Mouse (Mus musculus): ENCODE data around the gene Loxl3. TPM values are rescaled to one million over a fixed set of nuclear protein-coding genes. Genes with fewer than 3 reads are reported as not detected.

The Loxl3 gene
- polyA plus RNA-seq, 1 experiment from 2014 or later, result 6.2 TPM

- H3K27me3 ChIP-seq (ENCODE audit: control insufficient read depth, insufficient read depth, low read length), result peaks cover 51% of the 10 kb centered on the region
- H3K4me3 ChIP-seq (ENCODE audit: control insufficient read depth in 1 of 2, insufficient read depth in 1 of 2, low read depth in 1 of 2, low read length in 2 of 2), result peak within 1 kb of the TSS; percentile 78 to 91
- WGBS, result under 1% methylated on average over 53 of the region's 54 CpGs
- H3K4me2 ChIP-seq (ENCODE audit: low read length), result peak within 1 kb of the TSS; percentile 100
- H3K36me3 ChIP-seq (ENCODE audit: control insufficient read depth, insufficient read depth, low read length), result peaks cover 19% of the 10 kb centered on the region
- ATAC-seq (ENCODE audit: insufficient number of reproducible peaks, insufficient read depth, low FRiP score, low read depth), result peak; percentile 54
- H3K4me1 ChIP-seq (ENCODE audit: control insufficient read depth in 2 of 2, insufficient read depth in 2 of 2, low read length in 2 of 2), result peaks cover 4 to 8% of the 10 kb centered on the region in 2 experiments; a peak in 3 of 4 replicates
- no peaks in the 10 kb centered on the region for H3K9me3 ChIP-seq (ENCODE audit: control insufficient read depth, low read length)
- H3K9ac ChIP-seq (ENCODE audit: low read length), result peak within 1 kb of the TSS; percentile 85
- H3K27ac ChIP-seq (replicated peaks in 1 of 2; ENCODE audit: control insufficient read depth in 1 of 2, insufficient read depth in 1 of 2, low read depth in 2 of 2, low read length in 2 of 2), result peak within 1 kb of the TSS; percentile 71 to 82
Measured at GRCm38 (mm10) chr6:83077630-83078323, 43.8 kb downstream of the Loxl3 start, which contains the start of gene Pcgf1. Gene Pcgf1, plus strand, starts transcription at chr6:83077869.

GRCm38 (mm10) chr6:83078324-83078858, 44.4 kb downstream of the Loxl3 start:
- Histone ChIP-seq H3K36me3 (ENCODE audit: control insufficient read depth, insufficient read depth, low read length) (peaks cover 19% of the 10 kb centered on the region), H3K4me3 (ENCODE audit: control insufficient read depth in 1 of 2, insufficient read depth in 1 of 2, low read depth in 1 of 2, low read length in 2 of 2) (peak overlapping the region; percentile 78 to 91), H3K9ac (ENCODE audit: low read length) (peak overlapping the region; percentile 85), H3K27ac (replicated peaks in 1 of 2; ENCODE audit: control insufficient read depth in 1 of 2, insufficient read depth in 1 of 2, low read depth in 2 of 2, low read length in 2 of 2) (peak overlapping the region; percentile 71 to 82), H3K4me2 (ENCODE audit: low read length) (peak overlapping the region; percentile 100), H3K4me1 (ENCODE audit: control insufficient read depth in 2 of 2, insufficient read depth in 2 of 2, low read length in 2 of 2) (peaks cover 4 to 8% of the 10 kb centered on the region in 2 experiments; a peak in 3 of 4 replicates), H3K27me3 (ENCODE audit: control insufficient read depth, insufficient read depth, low read length) (peaks cover 54% of the 10 kb centered on the region), H3K9me3 (ENCODE audit: control insufficient read depth, low read length) (no peaks in the 10 kb centered on the region)
- under 1% methylated on average over 46 of the region's 46 CpGs for WGBS
- ATAC-seq (ENCODE audit: insufficient number of reproducible peaks, insufficient read depth, low FRiP score, low read depth), result peak; percentile 92

DNA sequence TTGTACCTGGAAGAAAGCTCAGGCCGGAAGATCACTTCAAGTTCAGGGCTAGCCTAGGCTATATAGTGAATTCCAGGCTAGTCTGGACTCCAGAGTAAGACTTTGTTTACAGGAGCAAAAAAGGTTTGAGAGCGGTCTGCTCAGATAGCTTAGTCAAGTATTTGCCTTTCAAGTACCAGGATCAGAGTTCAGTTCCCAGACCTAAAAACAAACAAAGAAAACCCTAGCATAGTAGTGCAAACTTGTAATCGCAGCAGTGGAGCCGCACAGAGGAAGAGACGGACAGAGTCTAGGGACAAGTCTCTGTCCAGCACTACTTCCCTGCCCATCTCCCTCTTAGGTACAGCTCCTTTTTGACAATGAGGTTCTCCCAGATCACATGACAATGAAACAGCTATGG, 46.2 kb downstream of the Loxl3 start:
- peaks cover 19% of the 10 kb centered on the region for H3K36me3 ChIP-seq (ENCODE audit: control insufficient read depth, insufficient read depth, low read length)
- no peak for ATAC-seq (ENCODE audit: insufficient number of reproducible peaks, insufficient read depth, low FRiP score, low read depth)
- peaks cover 4 to 8% of the 10 kb centered on the region in 2 experiments; a peak in 3 of 4 replicates for H3K4me1 ChIP-seq (ENCODE audit: control insufficient read depth in 2 of 2, insufficient read depth in 2 of 2, low read length in 2 of 2)
- no peak overlapping the region for H3K9ac ChIP-seq (ENCODE audit: low read length)
- peaks cover 54% of the 10 kb centered on the region for H3K27me3 ChIP-seq (ENCODE audit: control insufficient read depth, insufficient read depth, low read length)
- no peak overlapping the region for H3K4me2 ChIP-seq (ENCODE audit: low read length)
- 96% methylated on average over 5 of the region's 5 CpGs for WGBS
- no peaks in the 10 kb centered on the region for H3K9me3 ChIP-seq (ENCODE audit: control insufficient read depth, low read length)
- no peak overlapping the region for H3K4me3 ChIP-seq (ENCODE audit: control insufficient read depth in 1 of 2, insufficient read depth in 1 of 2, low read depth in 1 of 2, low read length in 2 of 2)
- H3K27ac ChIP-seq (replicated peaks in 1 of 2; ENCODE audit: control insufficient read depth in 1 of 2, insufficient read depth in 1 of 2, low read depth in 2 of 2, low read length in 2 of 2), result no peak overlapping the region

DNA sequence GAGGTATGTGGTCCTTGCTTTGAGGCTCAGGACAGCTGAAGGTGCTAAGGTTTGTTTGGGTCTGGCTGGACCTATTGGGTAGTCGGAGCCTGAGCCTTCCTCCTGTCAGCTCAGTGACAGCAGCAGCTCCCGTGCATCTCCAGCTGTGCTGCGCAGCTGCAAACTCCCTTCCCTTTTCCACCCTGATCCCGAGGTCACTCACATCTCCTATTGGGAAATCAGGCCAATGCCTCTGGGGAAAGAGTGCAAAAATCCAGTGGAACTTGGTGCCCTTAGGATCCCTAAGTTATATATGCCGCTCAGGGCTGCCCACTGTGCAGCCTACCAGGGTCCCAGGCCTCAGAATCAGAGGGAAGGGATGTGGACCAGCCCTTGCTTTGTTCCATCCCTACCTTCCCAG, 49.5 kb downstream of the Loxl3 start:
- Histone ChIP-seq H3K27me3 (ENCODE audit: control insufficient read depth, insufficient read depth, low read length) (peaks cover 63% of the 10 kb centered on the region), H3K27ac (replicated peaks in 1 of 2; ENCODE audit: control insufficient read depth in 1 of 2, insufficient read depth in 1 of 2, low read depth in 2 of 2, low read length in 2 of 2) (no peak overlapping the region), H3K4me2 (ENCODE audit: low read length) (no peak overlapping the region), H3K4me3 (ENCODE audit: control insufficient read depth in 1 of 2, insufficient read depth in 1 of 2, low read depth in 1 of 2, low read length in 2 of 2) (no peak overlapping the region), H3K9me3 (ENCODE audit: control insufficient read depth, low read length) (no peaks in the 10 kb centered on the region), H3K9ac (ENCODE audit: low read length) (no peak overlapping the region), H3K36me3 (ENCODE audit: control insufficient read depth, insufficient read depth, low read length) (peaks cover 19% of the 10 kb centered on the region), H3K4me1 (ENCODE audit: control insufficient read depth in 2 of 2, insufficient read depth in 2 of 2, low read length in 2 of 2) (peaks cover 9 to 26% of the 10 kb centered on the region in 2 experiments; a peak in 3 of 4 replicates)
- no peak for ATAC-seq (ENCODE audit: insufficient number of reproducible peaks, insufficient read depth, low FRiP score, low read depth)
- whole genome bisulfite sequencing, result 14% methylated on average over 5 of the region's 5 CpGs

GRCm38 (mm10) chr6:83084477-83084876, 50.5 kb downstream of the Loxl3 start:
- Histone ChIP-seq H3K4me3 (ENCODE audit: control insufficient read depth in 1 of 2, insufficient read depth in 1 of 2, low read depth in 1 of 2, low read length in 2 of 2) (no peak overlapping the region), H3K27ac (replicated peaks in 1 of 2; ENCODE audit: control insufficient read depth in 1 of 2, insufficient read depth in 1 of 2, low read depth in 2 of 2, low read length in 2 of 2) (no peak overlapping the region), H3K9ac (ENCODE audit: low read length) (no peak overlapping the region), H3K9me3 (ENCODE audit: control insufficient read depth, low read length) (no peaks in the 10 kb centered on the region), H3K27me3 (ENCODE audit: control insufficient read depth, insufficient read depth, low read length) (peaks cover 71% of the 10 kb centered on the region), H3K4me2 (ENCODE audit: low read length) (no peak overlapping the region), H3K4me1 (ENCODE audit: control insufficient read depth in 2 of 2, insufficient read depth in 2 of 2, low read length in 2 of 2) (peaks cover 5 to 18% of the 10 kb centered on the region in 2 experiments; a peak in 3 of 4 replicates), H3K36me3 (ENCODE audit: control insufficient read depth, insufficient read depth, low read length) (peaks cover 19% of the 10 kb centered on the region)
- WGBS, result 6% methylated on average over 6 of the region's 6 CpGs
- ATAC-seq (ENCODE audit: insufficient number of reproducible peaks, insufficient read depth, low FRiP score, low read depth), result no peak

GRCm38 (mm10) chr6:83086121-83087035, 52.4 kb downstream of the Loxl3 start, which contains the start of gene Lbx2:
Gene Lbx2, plus strand, starts transcription at chr6:83086367.
- H3K9ac ChIP-seq (ENCODE audit: low read length), result peak within 1 kb of the TSS; percentile 44; the same call in 1 of the 2 replicates
- ATAC-seq (ENCODE audit: insufficient number of reproducible peaks, insufficient read depth, low FRiP score, low read depth), result no peak
- no peaks in the 10 kb centered on the region for H3K9me3 ChIP-seq (ENCODE audit: control insufficient read depth, low read length)
- peaks cover 88% of the 10 kb centered on the region for H3K27me3 ChIP-seq (ENCODE audit: control insufficient read depth, insufficient read depth, low read length)
- 2% methylated on average over 42 of the region's 42 CpGs for WGBS
- no peak within 1 kb of the TSS for H3K27ac ChIP-seq (replicated peaks in 1 of 2; ENCODE audit: control insufficient read depth in 1 of 2, insufficient read depth in 1 of 2, low read depth in 2 of 2, low read length in 2 of 2)
- peaks cover 8% of the 10 kb centered on the region; the same call in 1 of the 2 replicates for H3K36me3 ChIP-seq (ENCODE audit: control insufficient read depth, insufficient read depth, low read length)
- peak within 1 kb of the TSS; percentile 26 to 28 for H3K4me3 ChIP-seq (ENCODE audit: control insufficient read depth in 1 of 2, insufficient read depth in 1 of 2, low read depth in 1 of 2, low read length in 2 of 2)
- H3K4me1 ChIP-seq (ENCODE audit: control insufficient read depth in 2 of 2, insufficient read depth in 2 of 2, low read length in 2 of 2), result peaks cover 5 to 18% of the 10 kb centered on the region in 2 experiments; a peak in 3 of 4 replicates
- peak within 1 kb of the TSS; percentile 57 for H3K4me2 ChIP-seq (ENCODE audit: low read length)

All from heart, embryonic 14.5 days (tissue).